Mouse (Mus musculus) mouse trophoblast stem cell (cell line): ENCODE measurements around the gene Morc2a.

ENCODE experiments used
- in situ Hi-C, 2 experiments: fragments of 300-500 bp; cut with MseI, MboI; formaldehyde crosslinking; loops; 2 replicates in 1 of 2; 3 replicates in 1 of 2; pipeline ENCODE4 v1.15.1; 2025

Gene Morc2a

DNA sequence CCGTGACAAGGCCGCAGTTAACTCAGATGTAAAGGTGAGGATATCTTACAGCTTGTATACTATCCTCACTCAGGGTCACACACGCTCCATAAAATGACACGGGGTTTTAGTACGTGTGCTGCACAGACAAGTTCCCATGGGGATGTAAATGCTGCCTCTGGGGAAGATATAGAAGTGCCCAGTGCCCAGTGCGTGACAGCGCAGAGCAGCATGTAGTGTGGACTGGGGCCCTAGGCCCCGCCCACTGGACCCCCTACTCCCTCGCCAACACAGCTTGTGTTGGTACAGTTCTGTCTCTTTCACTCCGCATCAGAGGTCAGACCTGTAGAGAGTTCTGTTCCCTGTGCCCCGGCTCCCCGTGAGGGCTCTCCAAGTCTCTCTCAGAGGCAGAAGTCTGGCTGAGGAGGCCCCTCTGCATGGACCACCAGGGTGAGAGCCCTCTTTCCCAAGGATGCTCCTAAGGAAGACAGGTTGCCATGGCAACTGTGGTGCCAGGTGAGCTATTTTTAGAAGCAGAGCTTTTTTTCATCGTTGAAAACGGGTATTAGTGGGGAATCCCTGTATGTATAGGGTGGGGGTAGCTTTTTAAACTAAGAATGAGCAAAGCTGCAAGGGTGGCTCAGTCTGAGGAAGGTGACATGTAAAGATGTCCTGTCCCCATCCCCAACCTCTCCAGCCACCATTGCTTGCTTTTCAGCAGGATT lies 85.1 kb downstream of the Morc2a start:
- in situ Hi-C loops, result no loop called here

- in situ Hi-C loops, result no loop called here
Measured at GRCm38 (mm10) chr11:3735715-3736114, 86.7 kb downstream of the Morc2a start.

DNA sequence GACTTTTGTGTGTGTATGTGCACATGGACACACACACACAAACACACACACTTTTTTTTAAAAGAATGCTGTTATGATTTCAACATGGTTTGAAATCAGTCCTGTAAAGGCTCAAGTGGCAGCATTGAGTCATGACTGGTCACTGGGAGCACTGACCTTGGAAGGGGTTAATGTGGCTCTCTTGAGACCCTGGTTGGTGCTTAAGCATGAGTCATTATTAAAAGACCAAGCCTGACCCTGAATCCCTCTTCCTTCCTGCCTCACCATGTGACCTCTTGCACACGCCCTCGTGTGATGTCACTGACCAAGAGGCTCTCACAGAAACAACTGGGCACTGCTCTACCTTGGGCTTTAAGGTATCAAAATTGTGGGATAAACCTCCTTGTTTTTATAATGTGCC lies 89.8 kb downstream of the Morc2a start:
- in situ Hi-C loops, result no loop called here
